Mouse (Mus musculus): ENCODE measurements at regions not wholly inside any gene's neighbourhood (a gene's known extent, or its start where the extent isn't known, plus 50 kb on each side); places are given as distances from the start of the nearest gene placed in this dataset.

DNA sequence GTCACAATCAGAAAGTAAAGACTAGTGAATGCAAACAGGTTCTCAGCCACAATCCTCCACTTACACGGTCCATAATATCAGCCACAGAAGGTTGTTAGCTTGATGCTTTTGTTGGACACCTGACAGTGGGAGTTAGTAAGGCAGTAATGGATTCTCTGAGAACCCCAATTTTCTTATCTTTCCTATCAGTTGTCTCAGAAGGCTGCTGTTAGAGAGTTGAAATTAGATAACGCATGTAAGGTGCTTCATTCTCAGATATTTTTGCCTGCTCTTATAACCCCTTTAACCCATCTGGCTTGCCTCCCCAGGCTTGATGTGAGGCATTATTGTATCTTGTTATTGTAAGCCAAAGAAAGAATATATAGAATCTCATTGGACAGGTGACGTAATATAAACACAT is 63.0 kb upstream of the Ube2e3 start:
- peak; percentile 80 for ATAC-seq (replicated peaks; ENCODE audit: low FRiP score, low TSS enrichment, poor library complexity, severe bottlenecking)

DNA sequence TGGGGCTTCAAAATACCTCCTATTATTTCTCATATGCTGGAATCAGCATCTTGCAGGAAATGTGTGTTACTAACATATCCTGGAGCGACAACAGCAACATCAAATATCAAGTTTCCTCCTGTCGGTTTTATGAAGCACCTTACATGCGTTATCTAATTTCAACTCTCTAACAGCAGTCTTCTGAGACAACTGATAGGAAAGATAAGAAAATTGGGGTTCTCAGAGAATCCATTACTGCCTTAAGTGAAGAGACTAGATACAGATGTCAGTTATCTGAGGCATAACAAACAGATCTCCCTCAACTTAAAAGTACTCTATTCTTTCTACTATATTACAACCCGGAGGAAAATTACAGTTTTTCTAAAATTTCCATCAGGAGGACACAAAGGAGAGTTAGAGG is 64.4 kb upstream of the Ube2e3 start:
- peak; percentile 72 for ATAC-seq (replicated peaks; ENCODE audit: low FRiP score, low TSS enrichment, poor library complexity, severe bottlenecking)

DNA sequence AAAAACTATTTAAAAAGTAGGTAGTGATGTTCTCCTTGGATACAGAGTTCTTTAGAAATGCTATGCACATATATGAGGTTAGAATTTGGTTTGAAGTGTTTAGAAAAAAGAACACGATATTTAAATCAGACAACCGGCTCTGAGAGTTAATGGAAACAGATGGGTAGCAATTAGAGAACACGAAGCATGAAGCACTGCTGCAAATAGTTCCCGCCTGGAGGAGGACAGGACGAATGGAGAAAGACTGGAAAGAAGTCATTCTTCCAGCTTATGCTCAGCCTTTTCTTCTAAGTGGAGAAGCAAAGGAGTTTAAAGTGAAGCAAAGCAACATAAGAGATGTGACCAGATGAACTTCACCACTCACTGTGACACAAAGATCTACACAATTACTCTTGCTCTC is 72.5 kb upstream of the Ube2e3 start:
- ATAC-seq (replicated peaks; ENCODE audit: low FRiP score, low TSS enrichment, poor library complexity, severe bottlenecking) = no peak

DNA sequence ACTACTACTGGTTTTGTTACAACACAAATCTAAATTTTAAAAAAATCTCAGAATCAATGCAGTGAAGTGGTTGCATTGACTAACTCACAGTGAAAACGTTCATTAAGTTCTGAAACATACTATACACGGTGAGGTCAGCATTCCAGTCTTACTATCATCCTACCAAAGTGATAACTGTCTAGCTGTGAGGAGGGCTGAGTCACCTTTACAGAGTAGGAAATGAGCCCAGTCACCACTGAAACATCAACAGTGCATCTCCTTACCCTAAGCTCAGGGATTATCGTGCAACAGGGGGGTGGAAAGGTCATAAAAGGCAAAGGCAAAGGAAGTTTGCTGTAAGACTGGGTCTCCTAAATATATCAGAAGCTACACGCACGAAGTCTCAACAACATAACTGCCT is 73.2 kb upstream of the Ube2e3 start:
- ATAC-seq (replicated peaks; ENCODE audit: low FRiP score, low TSS enrichment, poor library complexity, severe bottlenecking) = no peak

DNA sequence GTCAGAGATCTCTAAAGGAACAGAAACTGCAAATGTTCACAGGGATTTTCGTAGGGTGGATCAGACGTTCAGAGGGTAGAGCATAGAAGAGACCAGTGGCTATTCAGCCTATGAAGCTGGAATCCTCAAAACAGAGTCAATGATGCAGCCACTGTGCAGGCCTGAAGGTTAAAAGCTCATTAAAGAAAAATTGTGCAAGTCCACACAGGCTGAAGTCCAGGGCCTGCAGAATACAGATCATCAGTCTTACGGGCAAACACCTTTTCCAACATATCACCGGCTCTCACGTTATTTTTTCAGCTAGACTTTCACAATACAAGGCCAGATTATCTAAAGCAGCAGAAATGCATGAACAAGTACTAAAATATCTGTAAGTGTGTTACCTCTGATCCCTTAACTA is 78.8 kb upstream of the Ube2e3 start:
- no peak for ATAC-seq (replicated peaks; ENCODE audit: low FRiP score, low TSS enrichment, poor library complexity, severe bottlenecking)

DNA sequence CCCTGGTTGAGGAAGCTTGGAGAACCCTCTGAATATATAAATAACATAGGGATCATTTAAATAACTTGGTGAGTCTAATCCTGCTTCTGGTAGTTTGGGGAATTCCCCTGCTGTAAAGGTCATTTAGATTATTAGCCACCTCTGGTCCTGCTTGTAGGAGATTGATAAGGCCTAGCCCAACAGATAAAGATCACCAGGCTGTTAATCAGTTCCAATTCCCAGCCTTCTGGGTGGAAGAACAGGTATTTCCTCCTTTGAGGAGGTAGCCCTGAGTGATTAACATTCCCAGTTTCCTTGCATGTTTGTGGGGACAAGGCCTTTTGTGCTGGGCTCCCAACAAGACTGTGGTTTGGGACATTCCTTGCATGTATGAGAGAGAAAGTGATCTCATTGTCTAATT is 79.7 kb upstream of the Ube2e3 start:
- no peak for ATAC-seq (replicated peaks; ENCODE audit: low FRiP score, low TSS enrichment, poor library complexity, severe bottlenecking)

DNA sequence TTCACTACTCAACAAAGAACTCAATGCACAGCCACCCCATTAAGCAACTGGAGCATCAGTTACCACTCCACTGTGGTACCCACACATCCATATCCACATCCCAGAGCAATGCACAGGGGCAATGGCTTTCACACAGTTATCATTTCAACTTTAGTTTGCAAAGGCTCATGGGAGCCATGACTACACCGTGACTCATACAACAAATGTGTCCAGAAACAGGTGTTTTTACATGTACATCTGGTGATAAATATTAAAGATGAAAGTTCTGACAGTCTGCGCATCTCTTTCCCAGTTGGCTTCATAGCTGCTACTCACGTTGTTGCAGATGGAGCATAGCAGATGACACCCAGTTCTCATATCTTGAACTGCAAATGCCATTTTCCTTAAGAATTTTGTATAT is 88.0 kb upstream of the Ube2e3 start:
- ATAC-seq (replicated peaks; ENCODE audit: low FRiP score, low TSS enrichment, poor library complexity, severe bottlenecking) = no peak

DNA sequence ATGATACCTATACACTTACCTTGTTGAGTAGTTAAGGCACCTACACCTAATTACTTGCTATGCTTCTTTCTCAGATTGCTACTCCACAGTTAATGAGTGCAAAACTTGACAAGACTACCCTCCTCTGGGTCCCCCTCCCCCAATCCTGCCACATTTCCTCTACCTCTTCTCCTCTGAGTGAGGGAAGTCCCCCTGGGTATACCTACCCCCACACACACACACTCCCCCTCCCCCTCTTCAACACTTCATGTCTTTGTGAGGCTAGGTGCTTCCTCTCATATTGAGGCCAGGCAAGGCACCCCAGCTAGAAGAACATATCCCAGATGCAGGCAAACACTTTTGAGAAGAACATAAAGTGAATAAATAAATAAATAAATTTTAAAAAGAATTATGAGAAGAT is 90.3 kb upstream of the Ube2e3 start:
- no peak for ATAC-seq (replicated peaks; ENCODE audit: low FRiP score, low TSS enrichment, poor library complexity, severe bottlenecking)

DNA sequence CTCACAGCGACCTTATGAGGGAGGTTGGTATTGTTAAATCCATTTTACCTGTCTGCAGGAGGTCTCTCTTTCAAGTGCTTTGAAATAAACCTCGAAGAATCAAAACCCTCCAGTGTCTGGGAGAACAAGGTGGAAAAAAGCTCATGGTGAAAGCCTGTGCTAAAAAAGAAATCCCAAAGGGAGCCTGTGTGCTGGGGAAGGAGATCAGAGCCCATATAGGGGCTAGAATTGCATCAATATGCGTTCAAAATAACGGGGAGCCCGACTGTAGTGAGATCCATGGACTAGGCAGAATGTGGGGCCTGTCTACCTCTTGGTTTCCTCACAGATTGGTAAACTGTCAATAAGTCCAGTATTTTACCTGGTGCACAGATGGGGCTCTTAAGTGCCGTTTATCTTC is 113.6 kb upstream of the Ube2e3 start:
- no peak for ATAC-seq (replicated peaks; ENCODE audit: low FRiP score, low TSS enrichment, poor library complexity, severe bottlenecking)

DNA sequence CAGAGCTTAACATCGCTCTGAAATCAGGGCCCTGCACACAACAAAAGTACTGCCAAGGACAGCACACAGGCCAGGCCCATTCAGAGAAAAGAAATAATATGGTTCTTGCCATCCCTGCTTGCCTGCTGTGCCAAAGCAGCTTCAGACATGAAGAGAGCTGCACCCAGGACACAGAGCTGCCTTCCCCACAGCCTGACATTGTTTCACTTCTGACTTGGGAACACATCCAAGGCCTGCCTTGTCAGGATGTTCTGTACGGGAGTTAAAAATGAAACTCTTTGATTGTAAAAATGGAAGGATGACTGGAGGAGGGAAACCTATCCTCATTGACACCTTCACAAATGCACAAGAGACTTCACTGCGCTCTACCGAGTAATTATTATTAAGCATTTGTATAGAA is 114.0 kb upstream of the Ube2e3 start:
- no peak for ATAC-seq (replicated peaks; ENCODE audit: low FRiP score, low TSS enrichment, poor library complexity, severe bottlenecking)

DNA sequence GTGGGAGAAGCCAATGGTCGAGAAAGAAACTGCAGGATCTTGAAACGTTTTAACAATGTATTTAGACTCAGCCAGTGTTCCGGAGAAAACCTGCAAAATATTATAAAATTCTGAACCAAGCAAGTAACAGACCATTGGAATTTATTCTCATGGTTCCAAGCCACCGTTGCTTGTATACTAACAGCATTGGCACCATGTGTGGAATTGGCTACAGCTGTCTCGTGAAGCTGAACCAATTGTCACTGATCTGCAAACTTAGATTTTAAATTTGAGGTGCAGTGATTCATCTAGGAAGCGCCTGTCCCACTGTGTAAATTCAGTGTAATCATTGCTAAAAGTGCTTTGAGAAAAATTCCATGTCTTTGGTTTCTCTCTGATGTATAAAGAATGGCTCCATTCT is 137.8 kb upstream of the Ube2e3 start:
- ATAC-seq (replicated peaks; ENCODE audit: low FRiP score, low TSS enrichment, poor library complexity, severe bottlenecking) = no peak

DNA sequence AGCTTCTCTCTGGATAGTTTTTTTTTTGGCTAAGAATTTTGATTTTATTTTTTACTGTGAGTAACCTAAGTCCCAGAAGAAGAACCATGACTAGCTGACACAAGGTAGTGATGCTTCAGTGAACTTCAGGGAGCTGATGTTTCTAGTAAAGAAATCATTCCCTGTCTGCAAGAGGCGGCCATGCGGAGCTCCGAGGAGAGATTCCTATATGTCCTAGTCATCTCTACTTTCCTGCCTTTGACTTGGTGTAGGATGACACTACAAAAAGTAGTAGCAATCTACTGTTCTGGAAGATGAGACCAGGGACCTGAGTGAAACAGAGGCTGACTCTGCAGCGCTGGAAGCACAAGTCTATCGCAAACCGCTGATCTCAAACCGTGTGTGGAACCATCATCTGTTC is 141.9 kb upstream of the Ube2e3 start:
- ATAC-seq (replicated peaks; ENCODE audit: low FRiP score, low TSS enrichment, poor library complexity, severe bottlenecking) = no peak

DNA sequence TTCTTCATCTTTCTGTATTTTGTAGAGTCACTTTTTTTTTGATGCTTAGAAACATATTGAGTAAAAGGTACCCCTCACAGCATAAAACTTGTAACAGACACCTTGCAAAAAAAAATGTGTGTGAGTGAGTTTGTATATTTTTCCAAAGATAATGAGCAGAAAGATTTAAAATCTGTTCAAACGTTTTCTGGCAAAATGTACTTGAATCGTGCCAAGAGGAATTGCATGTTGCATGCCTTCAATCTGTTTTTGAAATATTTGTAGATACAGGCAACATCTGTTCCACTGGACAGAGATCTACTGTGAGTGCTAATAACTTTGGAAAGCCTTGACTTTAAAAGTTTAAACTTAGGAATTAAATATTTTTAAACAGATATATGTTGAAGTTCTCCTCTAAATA is 143.5 kb upstream of the Ube2e3 start:
- no peak for ATAC-seq (replicated peaks; ENCODE audit: low FRiP score, low TSS enrichment, poor library complexity, severe bottlenecking)

DNA sequence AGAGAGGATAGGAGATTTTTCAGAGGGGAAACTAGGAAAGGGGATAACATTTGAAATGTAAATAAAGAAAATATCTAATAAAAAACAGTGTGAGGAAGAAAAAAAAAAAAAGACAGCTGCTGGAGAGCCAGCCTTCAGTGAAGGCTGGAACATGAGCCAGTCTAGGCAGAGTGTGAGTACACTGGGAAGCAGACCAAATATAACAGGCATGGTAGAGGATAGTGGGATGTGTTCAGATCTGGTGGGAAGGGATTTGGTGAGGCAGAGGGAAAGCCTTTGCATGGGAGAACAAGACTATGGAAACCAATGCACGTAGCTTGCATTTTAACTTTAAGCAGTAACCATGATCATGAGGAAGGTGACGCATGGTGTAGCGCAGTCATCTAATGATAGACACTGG is 144.5 kb upstream of the Ube2e3 start:
- no peak for ATAC-seq (replicated peaks; ENCODE audit: low FRiP score, low TSS enrichment, poor library complexity, severe bottlenecking)

DNA sequence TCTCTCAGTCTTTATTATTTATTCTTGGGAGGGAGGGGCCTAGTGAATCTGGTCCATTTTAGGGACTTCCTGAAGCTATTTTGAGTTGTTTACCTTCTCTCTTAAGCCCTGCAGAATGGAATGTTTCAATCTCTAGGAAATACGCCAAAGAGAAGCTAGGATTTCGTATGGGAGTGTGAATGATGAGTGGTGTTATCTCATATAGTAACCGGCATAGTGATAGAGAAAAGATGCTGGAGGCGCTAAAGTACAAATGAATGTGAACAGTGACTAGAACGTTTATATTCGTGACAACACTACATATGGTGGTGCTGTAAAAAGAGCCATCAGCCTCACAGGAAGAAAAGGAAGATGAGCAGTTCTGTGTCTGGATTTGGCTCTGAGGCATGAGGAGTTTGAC is 145.2 kb upstream of the Ube2e3 start:
- ATAC-seq (replicated peaks; ENCODE audit: low FRiP score, low TSS enrichment, poor library complexity, severe bottlenecking) = no peak

DNA sequence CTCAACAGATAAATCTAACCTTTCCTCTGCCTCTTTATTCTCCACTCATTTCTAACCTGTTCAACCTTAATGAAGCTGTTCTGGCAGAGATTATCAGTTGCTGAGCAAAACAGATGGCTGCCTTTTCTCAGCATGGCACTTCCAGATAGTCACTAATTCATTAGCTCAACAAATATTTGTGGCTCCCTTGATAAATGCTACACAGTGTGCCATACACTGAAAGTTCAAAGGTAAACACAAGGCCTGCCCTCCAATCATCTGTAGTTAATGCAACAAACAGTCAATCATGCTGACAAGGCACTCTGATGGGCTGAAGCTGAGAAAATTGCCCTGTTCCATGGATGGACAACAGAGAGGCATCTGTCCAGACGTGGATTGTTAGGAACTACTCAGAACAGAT is 149.4 kb upstream of the Ube2e3 start:
- 0 out of 2 replicates have a peak, but pooled peaks have one; percentile 50 for ATAC-seq (replicated peaks; ENCODE audit: low FRiP score, low TSS enrichment, poor library complexity, severe bottlenecking)

DNA sequence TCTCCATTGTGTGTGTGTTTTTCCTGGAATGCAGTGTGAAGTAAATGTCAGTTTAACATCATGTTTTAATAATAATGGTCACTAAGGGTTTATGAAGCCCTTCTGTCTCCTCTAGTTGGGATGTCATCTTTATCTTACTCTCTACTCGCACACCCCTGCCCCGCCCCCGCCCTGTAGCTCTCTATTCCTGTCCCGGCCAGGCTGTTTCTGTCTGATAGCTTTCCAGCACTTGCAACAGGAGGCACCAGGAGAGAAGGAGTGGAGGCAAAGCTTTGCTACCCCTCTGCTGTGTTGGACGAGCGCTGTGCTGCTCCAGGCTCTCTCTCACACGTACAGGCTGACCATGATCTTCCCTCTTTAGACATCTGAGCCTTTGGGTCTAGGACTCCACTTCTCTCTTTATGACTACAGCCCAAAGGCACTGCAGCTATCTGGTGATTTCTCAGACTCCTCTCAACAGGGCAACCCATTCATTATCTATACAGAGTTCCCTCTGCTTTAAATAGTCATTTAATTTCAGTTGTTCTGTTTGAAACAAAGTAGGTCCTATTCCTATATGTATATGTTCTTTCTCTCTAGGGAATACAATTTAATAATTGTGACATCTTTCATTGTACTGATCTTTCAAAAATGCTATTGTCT is 151.6 kb upstream of the Ube2e3 start:
- ATAC-seq (replicated peaks; ENCODE audit: low FRiP score, low TSS enrichment, poor library complexity, severe bottlenecking) = peak; percentile 63

DNA sequence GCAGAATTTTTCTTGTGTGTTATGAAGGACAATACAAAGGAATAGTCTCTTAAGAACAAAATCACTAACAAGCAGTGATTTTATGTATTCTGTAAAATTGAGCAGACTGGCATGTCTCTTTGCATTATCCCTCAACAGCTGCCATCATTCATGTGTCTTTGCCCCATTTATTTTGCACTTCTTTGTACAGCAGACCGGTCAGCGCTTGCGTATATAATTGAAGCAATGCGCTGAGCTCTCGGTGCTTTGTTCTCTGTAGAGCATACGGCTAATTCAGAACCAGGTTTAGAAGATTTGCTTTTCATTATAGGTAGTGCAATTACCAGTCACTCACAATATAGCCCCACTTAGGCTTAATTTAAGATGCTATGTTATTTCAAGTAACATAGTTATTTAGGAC is 173.1 kb upstream of the Ube2e3 start:
- ATAC-seq (replicated peaks; ENCODE audit: low FRiP score, low TSS enrichment, poor library complexity, severe bottlenecking) = no peak

DNA sequence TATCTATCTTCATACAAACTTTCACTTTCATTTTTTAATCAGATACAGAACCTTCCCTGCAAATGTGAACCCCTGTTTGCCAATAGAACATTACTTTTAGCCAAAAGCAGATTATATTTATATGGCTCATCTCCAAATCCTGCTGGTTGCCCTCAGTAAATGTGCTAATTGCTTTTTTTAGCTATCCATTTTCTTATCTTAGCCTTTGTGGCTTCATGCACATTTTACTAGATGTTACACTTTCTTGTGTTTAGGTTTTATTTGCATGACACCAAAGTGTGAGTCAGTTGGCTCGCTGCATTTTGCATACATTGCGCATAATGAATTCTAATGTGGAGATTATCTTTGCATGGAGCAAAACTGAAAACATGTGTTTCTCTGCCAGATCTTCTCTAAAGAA is 211.3 kb upstream of the Ube2e3 start:
- 0 out of 2 replicates have a peak, but pooled peaks have one; percentile 22 for ATAC-seq (replicated peaks; ENCODE audit: low FRiP score, low TSS enrichment, poor library complexity, severe bottlenecking)

DNA sequence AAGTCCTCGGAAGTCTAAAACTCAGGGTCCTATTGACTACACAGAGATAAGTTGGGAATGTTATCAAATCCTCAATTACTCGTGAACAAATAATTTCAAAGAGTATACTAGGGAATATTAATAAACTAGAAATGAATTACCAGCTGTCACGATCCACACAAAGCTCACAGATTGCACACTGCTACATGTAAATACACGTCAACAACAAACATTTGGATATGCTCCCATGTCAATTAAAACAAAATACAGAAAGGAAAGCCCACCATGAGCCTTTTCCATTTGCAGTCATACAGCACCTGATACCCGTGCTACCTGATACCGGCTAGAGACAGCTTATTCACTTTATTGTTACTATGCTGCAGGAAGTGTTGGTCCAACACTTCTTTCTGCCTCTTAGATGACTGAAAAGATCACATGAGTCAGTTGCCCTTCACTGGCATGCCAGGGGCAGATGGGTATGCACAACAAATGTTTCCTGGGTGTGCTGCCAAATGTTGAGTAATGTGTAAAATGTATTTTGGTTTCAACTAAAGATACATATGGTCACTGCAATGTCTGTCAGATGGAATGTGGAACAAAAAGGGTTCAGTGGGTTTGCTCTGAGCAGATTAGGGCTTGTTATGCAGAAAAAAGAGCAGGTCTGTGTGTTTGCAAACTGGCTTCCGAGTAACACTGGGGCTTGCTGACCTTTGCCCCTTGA is 212.6 kb upstream of the Ube2e3 start:
- no peak for ATAC-seq (replicated peaks; ENCODE audit: low FRiP score, low TSS enrichment, poor library complexity, severe bottlenecking)

DNA sequence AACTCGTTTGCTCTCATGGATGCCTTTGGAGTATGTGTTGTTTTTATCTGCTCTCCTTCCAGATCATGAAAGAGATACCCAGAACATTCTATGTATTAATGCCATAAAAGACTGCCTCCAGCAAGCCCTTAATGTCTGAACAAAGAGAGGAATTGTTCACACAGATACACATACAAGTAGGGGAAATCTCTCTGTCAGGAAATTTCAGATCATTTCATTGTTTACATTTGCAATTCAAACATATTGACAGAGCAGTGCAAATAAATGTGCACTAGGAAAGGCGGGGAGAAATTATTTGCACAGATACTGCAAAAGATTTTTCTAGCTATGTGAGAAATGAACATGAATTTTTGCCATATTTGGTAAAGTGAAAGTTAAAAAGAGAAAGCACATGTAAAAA is 216.4 kb upstream of the Ube2e3 start:
- no peak for ATAC-seq (replicated peaks; ENCODE audit: low FRiP score, low TSS enrichment, poor library complexity, severe bottlenecking)

DNA sequence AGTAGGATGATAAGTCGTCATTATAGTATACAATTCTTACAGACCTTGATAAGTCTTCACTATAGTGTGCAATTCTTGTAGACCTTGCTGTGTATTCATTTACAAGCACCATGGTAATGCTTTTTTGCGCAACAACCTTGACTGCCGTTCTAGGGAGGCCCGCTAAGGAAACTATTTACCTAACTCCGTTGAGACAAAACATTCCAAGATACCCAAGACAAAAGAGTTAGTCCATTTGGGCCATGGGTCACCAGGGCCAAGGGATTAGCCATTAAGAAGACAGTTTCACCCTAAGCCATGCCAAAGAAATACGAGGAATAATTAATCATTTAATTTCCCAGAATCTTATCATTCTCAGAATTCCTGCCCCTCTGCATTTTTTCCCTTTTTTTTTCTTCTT is 227.6 kb upstream of the Ube2e3 start:
- ATAC-seq (replicated peaks; ENCODE audit: low FRiP score, low TSS enrichment, poor library complexity, severe bottlenecking) = no peak

Data from megakaryocyte-erythroid progenitor cell, adult 5-6 weeks (primary cell).